Mouse (Mus musculus) embryonic facial prominence, embryonic 11.5 days (tissue): Measurements from ENCODE around the gene Zc3hav1. TPM values are rescaled to one million over a fixed set of nuclear protein-coding genes. Genes with fewer than 3 reads are reported as not detected.
"Not testable (repeated sequence)": the region's sequence is repeated elsewhere in the genome, so short reads cannot be mapped to it uniquely, and the experiment has no call there.

Source experiments
- ATAC-seq: fragments of 200-750 bp; cut with Nextera tagmentation; replicated peaks from 2 replicates; pipeline ENCODE4 v1.8.0; 2017; ENCODE audit warnings: low read depth; ENCODE audit not compliant: insufficient number of reproducible peaks, low FRiP score, low TSS enrichment
- DNase-seq: peaks from one replicate; pipeline ENCODE4 v3.0.0-alpha.2; 2015; ENCODE audit warnings: low spot score
- H3K27ac ChIP-seq: fragments of 300-500 bp; sonication (generic); replicated peaks from 2 replicates; pipeline ENCODE4 v1.5.1; 2014; ENCODE audit warnings: mild to moderate bottlenecking, low read depth, low read length, control low read depth
- H3K27me3 ChIP-seq: fragments of 300-500 bp; sonication (generic); 2 replicates; pipeline ENCODE4 v1.6.1; 2014; ENCODE audit warnings: mild to moderate bottlenecking, low read length, moderate library complexity, mixed read lengths; ENCODE audit not compliant: control insufficient read depth, insufficient read depth
- H3K36me3 ChIP-seq: fragments of 300-500 bp; sonication (generic); replicated peaks from 2 replicates; pipeline ENCODE4 v1.6.1; 2014; ENCODE audit warnings: low read depth, mild to moderate bottlenecking, low read length, moderate library complexity, mixed read lengths; ENCODE audit not compliant: control insufficient read depth, insufficient read depth
- H3K4me1 ChIP-seq: fragments of 300-500 bp; sonication (generic); 2 replicates; pipeline ENCODE4 v1.6.1; 2014; ENCODE audit warnings: low read length, mixed read lengths; ENCODE audit not compliant: control insufficient read depth, insufficient read depth
- H3K4me2 ChIP-seq: fragments of 300-500 bp; sonication (generic); 2 replicates; pipeline ENCODE4 v1.6.1; 2014; ENCODE audit warnings: low read depth, mild to moderate bottlenecking, control low read depth, low read length, moderate library complexity
- H3K4me3 ChIP-seq: fragments of 300-500 bp; sonication (generic); 2 replicates; pipeline ENCODE4 v1.5.1; 2014; ENCODE audit warnings: low read depth, low read length, control low read depth
- H3K9ac ChIP-seq: fragments of 300-500 bp; sonication (generic); replicated peaks from 2 replicates; pipeline ENCODE4 v1.6.1; 2014; ENCODE audit warnings: mild to moderate bottlenecking, control low read depth, low read length
- H3K9me3 ChIP-seq: fragments of 300-500 bp; sonication (generic); replicated peaks from 2 replicates; pipeline ENCODE4 v1.6.1; 2016; ENCODE audit warnings: mild to moderate bottlenecking, low read length, inconsistent platforms, mixed read lengths; ENCODE audit not compliant: control insufficient read depth
- WGBS: fragments of 180-500 bp; shearing (Covaris S2); extraction: QIAGEN DNeasy Blood & Tissue Kit; methylation state at CpG from one replicate; pipeline ENCODE4 v1.1.7; 2014; 5-methylcytosine and 5-hydroxymethylcytosine counted together
- polyA plus RNA-seq: library from polyadenylated mRNA; unstranded; fragments of >200 nt; fragmentation: Nextera tagmentation; extraction: Ambion mirVana; gene quantifications from 2 replicates; pipeline ENCODE4 v1.2.1, GENCODE M21; 2014

The Zc3hav1 gene
- polyA plus RNA-seq, 1 experiment from 2014 or later = 1.8 TPM

DNA sequence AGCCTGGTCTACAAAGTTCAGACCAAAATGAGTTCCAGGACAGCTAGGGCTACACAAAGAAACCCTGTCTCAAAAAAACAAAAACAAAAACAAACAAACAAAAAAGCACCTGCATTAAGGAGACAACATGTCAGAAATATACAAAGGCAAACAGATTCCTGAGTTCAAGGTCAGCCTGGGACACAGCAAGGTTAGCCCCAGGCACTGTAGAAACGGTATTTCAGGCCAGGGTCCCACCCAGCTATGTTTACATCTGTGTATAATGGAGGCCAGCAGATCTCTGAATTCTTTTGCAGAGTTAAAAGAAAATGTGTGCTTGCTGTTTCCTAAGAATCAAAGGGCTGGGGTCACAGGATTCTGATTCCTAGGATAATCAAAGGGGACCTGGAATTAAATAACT is 7.5 kb upstream of the Zc3hav1 start:
- Histone ChIP-seq H3K4me1 (no peaks in the 10 kb centered on the region; the same call in 1 of the 2 replicates), H3K27me3 (peaks cover 2% of the 10 kb centered on the region; the same call in 1 of the 2 replicates), H3K9me3 (no peaks in the 10 kb centered on the region), H3K9ac (no peak overlapping the region), H3K4me2 (no peak overlapping the region), H3K4me3 (no peak overlapping the region), H3K27ac (no peak overlapping the region), H3K36me3 (no peaks in the 10 kb centered on the region)
- 39% methylated on average over 1 of the region's 1 CpGs for WGBS
- no peak for ATAC-seq
- DNase-seq = no peak

GRCm38 (mm10) chr6:38361065-38361464 is 6.7 kb upstream of the Zc3hav1 start:
- WGBS = 93% methylated on average over 4 of the region's 4 CpGs
- Histone ChIP-seq H3K27ac (no peak overlapping the region), H3K9ac (no peak overlapping the region), H3K4me1 (no peaks in the 10 kb centered on the region; the same call in 1 of the 2 replicates), H3K4me2 (no peak overlapping the region), H3K9me3 (no peaks in the 10 kb centered on the region), H3K36me3 (no peaks in the 10 kb centered on the region), H3K4me3 (no peak overlapping the region), H3K27me3 (peaks cover 6% of the 10 kb centered on the region)
- no peak for DNase-seq
- ATAC-seq = no peak

- Histone ChIP-seq H3K27me3 (peaks cover 11% of the 10 kb centered on the region), H3K9ac (no peak overlapping the region), H3K36me3 (no peaks in the 10 kb centered on the region), H3K27ac (no peak overlapping the region), H3K4me3 (no peak overlapping the region), H3K9me3 (no peaks in the 10 kb centered on the region), H3K4me2 (no peak overlapping the region), H3K4me1 (no peaks in the 10 kb centered on the region; the same call in 1 of the 2 replicates)
- no peak for ATAC-seq
- DNase-seq = no peak
- WGBS = 88% methylated on average over 12 of the region's 12 CpGs
These were observed 5.5 kb upstream of the Zc3hav1 start for GRCm38 (mm10) chr6:38359736-38360499.

GRCm38 (mm10) chr6:38359044-38359735 is 4.8 kb upstream of the Zc3hav1 start:
- not testable (repeated sequence) for H3K4me2 ChIP-seq, H3K9ac ChIP-seq, H3K4me3 ChIP-seq, H3K9me3 ChIP-seq, H3K36me3 ChIP-seq, DNase-seq, ATAC-seq, H3K27ac ChIP-seq, H3K4me1 ChIP-seq
- H3K27me3 ChIP-seq = peaks cover 18% of the 10 kb centered on the region
- 88% methylated on average over 10 of the region's 11 CpGs for WGBS

DNA sequence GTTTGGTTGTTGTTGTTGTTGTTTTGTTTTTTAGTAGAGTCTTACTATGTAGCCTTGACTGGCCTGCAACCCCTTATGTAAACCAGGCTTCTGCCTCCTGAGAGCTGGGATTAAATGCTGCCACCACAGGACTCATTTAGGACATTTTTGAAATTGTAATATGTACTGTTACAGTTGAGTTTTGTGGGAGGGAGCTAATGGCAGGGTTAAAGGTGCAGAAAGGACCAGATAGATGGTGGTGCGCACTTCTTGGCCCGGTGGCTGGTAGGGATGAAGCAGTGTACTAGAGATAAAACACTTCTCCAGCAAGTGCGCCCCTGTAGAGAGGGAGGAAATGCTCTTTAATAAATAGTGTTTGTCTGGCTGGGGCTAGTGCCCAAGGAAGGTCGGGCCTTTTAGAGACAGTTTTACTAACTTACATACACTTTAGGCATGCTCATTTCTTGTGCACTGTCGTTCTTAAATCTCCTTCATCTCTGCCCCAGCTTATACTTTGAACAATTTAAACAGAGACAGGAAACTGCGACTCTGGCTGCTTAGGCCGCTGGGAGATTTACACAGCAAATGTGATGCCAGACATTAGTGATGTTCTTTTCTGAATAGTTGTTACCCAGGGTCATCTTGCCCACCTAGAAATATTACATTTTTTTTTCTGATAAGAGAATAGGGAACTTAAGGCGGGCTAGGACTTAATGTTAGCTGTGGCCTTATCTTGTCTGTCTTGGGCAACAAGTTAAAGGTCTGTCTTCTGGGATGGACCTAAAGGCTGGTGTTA is 4.0 kb upstream of the Zc3hav1 start:
- no peak for DNase-seq
- no peak overlapping the region for H3K9ac ChIP-seq
- H3K36me3 ChIP-seq = no peaks in the 10 kb centered on the region
- no peak overlapping the region for H3K4me2 ChIP-seq
- H3K27me3 ChIP-seq = peaks cover 24% of the 10 kb centered on the region
- no peak overlapping the region for H3K4me3 ChIP-seq
- no peak for ATAC-seq
- WGBS = 73% methylated on average over 8 of the region's 8 CpGs
- H3K9me3 ChIP-seq = no peaks in the 10 kb centered on the region
- H3K4me1 ChIP-seq = no peaks in the 10 kb centered on the region; the same call in 1 of the 2 replicates
- H3K27ac ChIP-seq = no peak overlapping the region

GRCm38 (mm10) chr6:38357603-38358252 is 3.3 kb upstream of the Zc3hav1 start:
- DNase-seq (no peak), ATAC-seq (no peak)
- H3K4me3 ChIP-seq = no peak overlapping the region
- no peaks in the 10 kb centered on the region; the same call in none of the 2 replicates for H3K4me1 ChIP-seq
- no peak overlapping the region for H3K27ac ChIP-seq
- H3K4me2 ChIP-seq = no peak overlapping the region
- no peak overlapping the region for H3K9ac ChIP-seq
- WGBS = 43% methylated on average over 5 of the region's 5 CpGs
- no peaks in the 10 kb centered on the region for H3K9me3 ChIP-seq
- peaks cover 29% of the 10 kb centered on the region for H3K27me3 ChIP-seq
- H3K36me3 ChIP-seq = no peaks in the 10 kb centered on the region

DNA sequence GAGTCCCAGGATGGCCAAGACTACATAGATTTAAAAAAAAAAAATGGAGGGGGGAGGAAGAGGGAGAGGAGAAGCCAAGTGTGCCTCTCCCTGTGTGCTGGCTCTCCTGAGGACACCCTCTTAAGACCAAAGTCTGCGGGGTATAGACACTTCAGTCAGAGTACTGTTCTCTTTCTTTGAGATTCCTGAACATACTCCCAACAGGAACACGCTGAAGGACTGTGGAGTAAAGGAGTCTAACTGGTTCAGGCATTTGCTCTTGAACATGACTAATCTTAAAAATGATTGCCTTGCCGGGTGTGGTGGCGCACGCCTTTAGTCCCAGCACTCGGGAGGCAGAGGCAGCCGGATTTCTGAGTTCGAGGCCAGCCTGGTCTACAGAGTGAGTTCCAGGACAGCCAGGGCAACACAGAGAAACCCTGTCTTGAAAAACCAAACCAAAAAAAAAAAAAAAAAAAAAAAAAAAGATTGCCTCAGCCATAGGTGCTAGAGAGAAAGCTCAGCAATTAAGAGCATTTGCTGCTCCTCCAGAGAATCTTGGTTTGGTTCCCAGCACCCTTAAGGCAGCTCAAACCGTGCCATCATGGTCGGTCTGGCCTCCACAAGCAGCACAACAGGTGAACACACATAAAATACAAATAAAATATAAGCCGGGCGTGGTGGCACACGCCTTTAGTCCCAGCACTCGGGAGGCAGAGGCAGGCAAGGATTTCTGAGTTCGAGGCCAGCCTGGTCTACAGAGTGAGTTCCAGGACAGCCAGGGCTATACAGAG is 2.4 kb upstream of the Zc3hav1 start:
- H3K4me3 ChIP-seq, DNase-seq, H3K4me2 ChIP-seq, H3K9me3 ChIP-seq, H3K36me3 ChIP-seq, ATAC-seq, H3K9ac ChIP-seq, H3K4me1 ChIP-seq, H3K27ac ChIP-seq: not testable (repeated sequence)
- peaks cover 35% of the 10 kb centered on the region for H3K27me3 ChIP-seq
- 74% methylated on average over 15 of the region's 15 CpGs for WGBS
